Mouse (Mus musculus) T-cell, adult 66 days (primary cell): ENCODE measurements around the gene Cdadc1. TPM values are rescaled to one million over a fixed set of nuclear protein-coding genes. Genes with fewer than 3 reads are reported as not detected.

Experiments used
- total RNA-seq, 2 experiments: library from RNA; stranded (reverse); gene quantifications; 3 replicates in 1 of 2; 4 replicates in 1 of 2; pipeline ENCODE4 v1.2.4; 2023

Gene Cdadc1
- 10 to 100 TPM; 55.6 to 58.3 TPM for total RNA-seq

GRCm38 (mm10) chr14:59597398-59598259, at the start of gene Cdadc1:
Gene Cdadc1 (minus strand): TSS chr14:59597959.

GRCm38 (mm10) chr14:59625158-59625805, 27.5 kb upstream of the Cdadc1 start, which contains the start of gene Shisa2:
Gene Shisa2 (plus strand): TSS chr14:59625308.

Other genes starting within 250 kb of the Cdadc1 start
- gene Phf11d, start 232.5 kb downstream of the Cdadc1 start, total RNA-seq, result 10 to 100 TPM; 12.6 to 13.3 TPM
- 10 to 100 TPM; 17.4 to 21.0 TPM for gene Phf11c, start 202.6 kb downstream of the Cdadc1 start, total RNA-seq
- 10 to 100 TPM; 39.9 to 49.5 TPM for gene Setdb2, start 157.1 kb downstream of the Cdadc1 start, total RNA-seq
- 10 to 100 TPM; 27.3 to 35.5 TPM for gene Cab39l, start 157.0 kb downstream of the Cdadc1 start, total RNA-seq
- not detected for gene Shisa2, start 27.3 kb upstream of the Cdadc1 start, total RNA-seq